Mouse (Mus musculus): Measurements from ENCODE around the gene Cdc5l. TPM values are rescaled to one million over a fixed set of nuclear protein-coding genes. Genes with fewer than 3 reads are reported as not detected.
"Not testable (repeated sequence)": the region's sequence is repeated elsewhere in the genome, so short reads cannot be mapped to it uniquely, and the experiment has no call there.

The Cdc5l gene
- 10 to 100 TPM; 34.2 to 45.1 (median 40.6) TPM for total RNA-seq (2022)

DNA sequence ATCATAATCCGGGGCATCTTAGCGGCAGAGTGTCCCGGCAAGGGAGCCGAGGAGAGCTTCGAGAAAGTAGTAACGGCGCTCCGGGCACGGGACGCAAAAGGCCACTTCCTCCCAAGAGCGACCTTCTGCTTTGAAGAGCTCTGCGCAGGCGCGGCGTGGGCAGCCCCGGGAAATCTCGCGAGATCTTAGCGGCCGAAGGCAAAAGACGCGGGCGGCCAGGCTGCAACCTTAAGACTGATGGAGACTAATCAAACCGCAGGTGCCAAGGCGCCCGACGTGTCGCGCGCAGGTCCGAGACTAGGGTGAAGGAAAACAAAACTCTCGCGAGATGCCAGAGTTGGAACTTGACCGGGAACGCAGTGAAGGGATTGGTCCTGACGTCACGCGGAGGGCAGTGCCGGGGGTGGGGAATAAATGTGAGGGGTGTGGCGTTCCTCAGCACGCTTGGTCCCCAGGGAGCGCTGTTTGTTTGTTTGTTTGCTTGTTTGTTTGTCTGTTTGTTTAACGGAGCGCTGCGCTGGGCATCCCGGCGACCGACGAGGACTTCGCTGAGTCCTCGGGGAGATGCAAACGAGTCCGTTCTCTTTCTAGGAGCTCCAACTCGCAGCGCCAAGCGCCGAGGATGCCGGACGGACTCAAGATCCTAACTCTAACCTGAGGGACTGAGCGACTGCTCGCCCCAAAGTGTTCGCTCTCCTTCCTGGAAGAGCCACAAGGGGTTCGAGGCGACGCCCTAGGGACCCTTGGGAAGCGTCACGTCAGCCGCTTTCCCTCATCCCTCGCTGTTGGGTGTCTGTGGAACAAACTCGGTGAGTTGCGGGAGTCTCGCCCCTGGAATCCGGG, at the start of gene Cdc5l:
Gene Cdc5l (minus strand): TSS at position 319 of the 843 bp plus-strand sequence.
- DNase-seq, result peak; percentile 97

DNA sequence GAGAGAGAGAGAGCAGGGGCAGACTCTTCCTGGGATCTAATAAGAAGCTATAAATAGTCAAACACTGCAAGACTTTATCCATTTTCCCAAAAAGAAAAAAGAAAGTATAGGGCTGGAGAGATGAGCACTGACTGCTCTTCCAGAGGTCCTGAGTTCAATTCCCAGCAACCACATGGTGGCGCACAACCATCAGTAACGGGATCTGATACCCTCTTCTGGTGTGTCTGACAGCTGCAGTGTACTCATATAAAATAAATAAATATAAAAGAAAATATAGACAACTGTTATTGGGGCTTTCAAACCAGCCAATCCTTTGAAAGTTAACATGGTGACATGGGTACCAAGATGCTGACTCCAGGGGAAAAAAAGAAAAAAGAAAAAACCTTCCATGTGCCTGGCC, 46.9 kb upstream of the Cdc5l start:
- no peak for DNase-seq

DNA sequence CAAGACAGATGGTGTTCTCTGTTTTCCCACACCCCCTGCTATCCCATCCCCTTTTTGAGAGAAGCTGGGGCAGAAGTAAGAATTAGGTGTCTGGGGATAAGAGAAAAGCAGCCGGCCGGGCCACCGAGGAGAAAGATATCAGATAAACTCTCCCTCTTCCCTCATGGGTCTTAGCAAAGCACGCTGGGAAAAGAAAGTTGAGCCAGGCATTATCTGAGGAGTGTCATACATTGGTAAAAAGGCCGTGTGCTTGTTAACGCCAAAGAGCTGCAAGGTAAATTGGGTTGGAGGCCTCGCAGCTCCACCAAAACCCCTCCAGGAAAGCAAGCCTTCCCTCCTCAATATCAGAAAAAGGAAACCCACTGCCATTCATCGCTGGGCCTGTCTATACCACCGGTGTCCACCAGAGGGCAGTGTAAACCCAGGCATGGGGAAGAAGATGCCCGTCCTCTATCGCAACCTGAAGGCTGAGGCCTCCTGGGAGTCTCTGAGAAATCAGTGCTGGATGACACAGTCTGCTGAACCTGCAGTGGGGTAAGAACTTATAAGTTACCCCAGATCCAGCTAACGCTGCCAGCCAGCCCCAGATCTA, 44.8 kb upstream of the Cdc5l start:
- DNase-seq, result peak; percentile 37

DNA sequence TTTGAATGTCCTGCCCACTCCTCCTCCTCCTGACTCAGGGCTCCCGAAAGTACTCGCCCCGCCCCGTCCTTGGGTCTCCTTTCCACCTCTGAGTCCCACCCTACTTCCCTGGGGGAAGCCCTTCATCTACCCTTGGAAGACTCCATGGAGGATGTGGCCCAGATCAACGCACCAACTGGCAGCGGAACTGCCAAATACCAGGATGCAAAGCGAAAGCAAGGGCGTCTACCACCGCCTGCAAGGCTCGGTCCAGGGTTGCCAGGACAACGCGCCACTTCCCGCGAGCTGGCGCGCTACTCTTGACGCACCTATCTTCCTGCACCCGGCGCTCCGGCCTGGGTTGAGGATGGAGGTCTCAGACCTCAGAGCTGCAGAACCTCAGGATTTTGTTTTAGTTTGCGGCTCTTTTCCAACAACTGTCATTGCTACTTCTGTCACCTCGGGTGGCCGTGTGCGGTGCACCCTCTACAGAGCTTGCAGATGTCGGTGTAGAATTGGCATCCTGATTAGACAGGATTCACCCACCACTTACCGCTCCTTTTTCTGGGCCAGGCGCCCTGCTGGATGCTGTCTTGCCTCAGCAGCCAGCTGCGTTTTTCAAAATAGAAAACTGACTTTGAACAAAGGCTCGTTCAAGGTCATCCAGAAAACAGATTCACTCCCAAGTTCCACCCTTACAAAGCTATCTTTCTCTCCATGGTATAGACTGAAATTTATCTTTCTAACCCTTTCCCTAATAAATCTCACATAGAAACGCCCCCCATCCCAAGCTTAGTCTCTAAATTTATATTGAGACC, 41.3 kb upstream of the Cdc5l start, which contains the start of gene Spats1:
Gene Spats1 (minus strand): TSS at position 747 of the 797 bp plus-strand sequence.
- peak; percentile 35 for DNase-seq

DNA sequence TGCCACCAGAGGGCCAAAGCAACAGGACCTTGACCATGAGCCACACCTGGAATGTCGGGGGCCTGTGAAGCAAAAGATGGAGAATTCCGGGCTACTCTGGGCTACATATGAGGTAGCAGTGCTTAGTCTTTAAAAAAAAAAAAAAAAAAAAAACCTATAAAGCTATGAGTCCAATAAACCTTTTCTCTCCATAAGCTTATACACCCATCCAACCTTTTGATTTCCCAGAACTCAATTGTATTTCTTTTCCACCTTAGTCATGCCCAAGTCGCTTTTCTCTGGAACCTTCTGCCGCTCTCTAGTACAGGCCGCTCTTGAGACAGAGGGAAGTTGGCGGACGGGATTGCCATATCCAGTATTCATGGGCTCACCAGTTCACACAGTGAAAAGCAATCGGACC, 40.6 kb upstream of the Cdc5l start:
- no peak for DNase-seq

DNA sequence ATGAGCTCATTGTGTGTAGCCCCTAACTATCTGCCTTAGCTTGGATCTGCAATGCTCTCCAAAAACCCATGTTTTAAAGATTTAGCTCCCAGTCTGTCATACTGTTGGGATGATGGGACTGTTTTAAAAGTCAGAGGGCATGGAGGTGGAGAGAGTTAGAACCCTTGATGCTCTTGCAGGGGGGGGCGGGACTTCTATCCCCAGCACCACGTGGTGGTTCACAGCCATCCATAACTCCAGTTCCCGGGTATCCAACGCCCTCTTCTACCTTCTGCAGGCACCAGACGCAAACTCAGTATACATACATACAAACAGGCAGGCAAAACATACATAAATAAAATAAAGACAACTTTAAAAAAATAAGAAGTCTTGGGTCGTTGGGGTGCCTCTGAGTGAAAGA, 40.1 kb upstream of the Cdc5l start:
- no peak for DNase-seq

DNA sequence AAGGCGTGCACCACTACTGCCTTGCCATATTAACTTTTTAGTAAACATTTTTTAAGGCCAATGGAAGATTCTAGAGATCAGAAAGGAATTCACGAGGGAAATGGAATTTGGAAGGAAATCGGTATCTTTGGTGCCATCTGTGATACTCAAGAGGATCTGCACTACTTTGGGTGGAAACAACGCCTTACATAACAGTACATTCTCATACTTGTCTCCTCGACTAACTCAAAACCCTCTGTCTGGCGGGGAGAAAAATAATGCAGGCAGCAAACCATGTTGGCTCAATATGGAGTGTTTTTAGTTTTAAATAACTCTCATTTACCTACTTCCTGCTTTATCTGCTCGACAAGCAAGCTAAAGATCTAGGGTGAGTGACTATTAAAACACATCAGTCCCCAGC, 37.2 kb upstream of the Cdc5l start:
- no peak for DNase-seq

DNA sequence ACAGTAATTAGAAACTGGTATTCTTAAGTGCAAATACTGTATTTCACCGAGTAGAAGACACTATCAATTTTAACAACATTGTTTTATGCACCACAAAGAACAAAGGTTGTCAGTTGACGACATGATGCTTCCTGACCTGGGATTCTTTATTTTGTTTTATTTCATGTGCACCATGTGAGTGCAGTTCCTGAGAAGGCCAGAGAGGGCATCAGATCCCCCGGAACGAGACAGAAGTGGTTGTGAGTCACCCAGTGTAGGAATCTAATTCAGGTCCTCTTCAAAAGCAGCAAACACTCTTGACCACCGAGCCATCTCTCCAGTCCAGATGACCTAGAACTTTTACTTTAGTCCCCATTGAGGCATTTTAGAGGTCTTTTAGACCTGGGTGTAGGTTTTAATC, 34.8 kb upstream of the Cdc5l start:
- no peak for DNase-seq

DNA sequence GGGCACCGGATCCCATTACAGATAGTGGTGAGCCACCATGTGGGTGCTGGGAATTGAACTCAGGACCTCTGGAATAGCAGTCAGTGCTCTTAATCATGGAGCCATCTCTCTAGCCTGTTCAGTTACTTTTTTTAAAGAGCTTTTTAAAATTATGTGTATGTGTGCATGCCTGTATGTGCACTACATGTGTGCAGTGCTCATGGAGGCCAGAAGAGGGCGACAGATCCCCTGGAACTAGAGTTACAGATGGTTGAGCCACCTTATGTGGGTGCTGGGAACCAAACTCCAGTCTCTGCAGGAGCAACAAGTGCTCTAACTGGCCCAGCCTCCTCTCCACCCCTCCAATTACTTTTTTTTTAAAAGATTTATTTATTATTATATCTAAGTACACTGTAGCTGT, 33.2 kb upstream of the Cdc5l start:
- no peak for DNase-seq

DNA sequence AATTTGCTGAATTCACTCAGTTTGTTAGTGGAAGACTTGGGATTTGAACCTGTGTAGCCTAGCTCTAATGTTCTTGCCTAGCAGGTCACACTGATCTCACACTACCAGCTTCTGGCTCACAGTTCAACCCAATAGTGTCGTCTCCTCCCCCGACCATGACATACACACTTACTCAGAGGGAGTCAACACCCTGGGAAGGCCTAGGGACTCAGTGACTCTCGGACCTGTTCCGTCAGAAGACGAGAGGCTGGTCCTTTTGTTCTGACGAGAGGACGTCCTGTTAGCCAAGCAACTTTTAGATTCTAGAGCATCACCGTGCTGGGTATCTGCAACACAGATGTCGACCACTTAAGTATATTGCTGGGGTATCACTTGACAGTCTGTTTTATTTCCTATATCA, 30.7 kb upstream of the Cdc5l start:
- no peak for DNase-seq

DNA sequence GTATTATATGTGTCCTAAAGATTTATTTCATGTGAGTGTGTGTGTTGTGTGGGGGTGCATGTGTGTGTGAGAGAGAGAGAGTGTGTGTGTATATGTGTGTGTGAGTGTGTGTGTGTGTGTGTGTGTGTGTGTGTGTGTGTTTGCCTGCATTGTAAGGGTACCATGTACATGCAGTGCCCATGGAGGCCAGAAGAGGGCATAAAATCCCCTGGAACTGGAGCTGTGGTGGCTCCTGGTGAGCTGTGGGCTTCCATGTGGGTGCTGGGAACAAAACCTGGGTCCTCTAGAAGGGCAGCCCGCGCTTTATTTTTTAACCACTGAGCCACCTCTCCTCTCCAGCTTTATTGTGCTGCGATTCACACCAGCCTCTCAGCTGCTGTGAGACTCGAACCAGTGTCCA, 29.0 kb upstream of the Cdc5l start:
- no peak for DNase-seq

DNA sequence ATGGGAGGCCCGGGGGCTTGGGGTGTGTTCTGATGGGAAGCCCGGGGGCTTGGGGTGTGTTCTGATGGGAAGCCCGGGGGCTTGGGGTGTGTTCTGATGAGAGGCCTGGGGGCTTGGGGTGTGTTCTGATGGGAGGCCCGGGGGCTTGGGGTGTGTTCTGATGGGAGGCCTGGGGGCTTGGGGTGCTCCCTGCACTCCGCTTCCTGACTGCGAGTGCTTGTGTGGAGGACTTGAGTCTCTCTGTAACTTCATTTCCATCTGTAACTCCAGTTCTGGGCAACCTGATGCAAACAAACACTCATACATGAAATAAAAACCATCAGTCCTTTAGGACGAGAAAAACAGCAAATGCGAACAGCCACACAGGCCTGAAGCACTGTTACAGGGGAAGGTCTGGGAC, 25.5 kb upstream of the Cdc5l start:
- DNase-seq, result no peak

DNA sequence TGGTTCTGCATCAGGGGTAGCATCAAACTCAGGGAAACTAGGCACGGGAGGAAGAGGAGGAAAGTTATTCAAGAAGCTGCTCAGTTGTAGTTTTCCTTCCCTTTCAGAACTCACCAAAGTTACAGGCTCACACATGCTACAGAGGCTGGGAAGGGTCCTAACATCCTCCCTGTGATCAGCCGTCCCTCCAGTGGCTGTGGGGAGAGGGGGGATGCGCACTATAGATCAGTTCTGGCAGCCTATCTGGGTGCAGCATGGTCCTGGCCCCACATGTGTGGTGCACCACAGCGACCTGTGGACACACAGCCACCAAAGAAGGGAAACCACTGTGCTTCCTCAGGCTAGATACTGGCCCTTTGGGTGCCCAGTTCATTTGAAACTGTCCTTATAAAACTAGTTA, 25.0 kb upstream of the Cdc5l start:
- no peak for DNase-seq

DNA sequence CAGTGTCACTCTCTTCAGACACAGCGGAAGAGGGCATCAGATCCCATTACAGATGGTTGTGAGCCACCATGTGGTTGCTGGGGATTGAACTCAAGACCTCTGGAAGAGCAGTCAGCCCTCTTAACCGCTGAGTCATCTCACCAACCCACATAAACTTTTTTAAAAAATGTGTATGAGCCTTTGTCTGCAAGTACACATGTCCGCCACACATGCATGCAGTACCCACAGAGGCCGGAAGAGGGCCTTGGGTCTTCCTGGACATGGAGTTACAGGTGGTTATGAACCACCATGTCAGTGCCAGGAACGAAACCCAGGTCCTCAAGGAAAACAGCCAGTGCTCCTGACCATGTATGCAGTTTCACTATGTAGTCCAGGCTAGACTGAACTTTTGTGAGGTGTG, 23.9 kb upstream of the Cdc5l start:
- DNase-seq, result no peak

DNA sequence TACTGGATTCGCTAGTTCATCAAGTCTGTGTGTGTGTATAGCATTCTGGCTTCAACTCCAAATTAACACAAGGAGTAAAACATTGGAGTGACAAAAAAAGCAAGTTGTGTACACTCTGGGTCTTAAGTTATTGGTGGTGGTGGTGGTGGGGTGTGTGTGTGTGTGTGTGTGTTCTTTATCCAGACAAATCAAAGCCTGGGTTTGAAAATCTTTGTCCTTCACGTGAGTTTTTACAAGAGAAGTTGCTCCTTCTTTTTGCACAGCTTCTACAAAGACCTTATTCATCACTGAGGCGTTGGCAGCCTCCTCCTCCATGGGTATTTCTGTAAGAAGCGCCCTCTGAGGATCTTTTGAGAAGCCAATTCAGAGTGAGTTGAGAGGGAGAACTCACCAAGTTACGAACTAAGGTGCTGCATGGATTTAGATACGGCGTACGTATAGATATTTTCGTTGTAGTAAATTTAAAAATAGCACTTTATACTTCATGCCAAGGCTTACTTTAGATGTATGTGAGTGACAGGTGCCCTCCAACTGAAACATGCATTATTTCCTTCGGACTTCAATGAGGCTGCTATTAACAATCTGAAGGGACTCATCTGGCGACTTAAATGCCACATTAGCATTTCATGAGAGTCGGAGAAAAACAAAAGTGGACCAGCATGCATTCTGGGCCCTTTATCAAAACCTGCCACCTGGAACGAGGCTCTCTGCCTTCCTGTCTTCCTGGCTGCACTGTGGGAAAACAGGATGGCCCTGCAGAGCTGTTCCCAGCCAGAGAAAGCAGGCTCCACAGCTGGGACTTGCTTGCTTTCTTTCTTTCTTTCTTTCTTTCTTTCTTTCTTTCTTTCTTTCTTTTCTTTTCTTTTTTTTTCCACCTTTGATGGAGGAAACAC, 23.0 kb upstream of the Cdc5l start:
- DNase-seq, result no peak

DNA sequence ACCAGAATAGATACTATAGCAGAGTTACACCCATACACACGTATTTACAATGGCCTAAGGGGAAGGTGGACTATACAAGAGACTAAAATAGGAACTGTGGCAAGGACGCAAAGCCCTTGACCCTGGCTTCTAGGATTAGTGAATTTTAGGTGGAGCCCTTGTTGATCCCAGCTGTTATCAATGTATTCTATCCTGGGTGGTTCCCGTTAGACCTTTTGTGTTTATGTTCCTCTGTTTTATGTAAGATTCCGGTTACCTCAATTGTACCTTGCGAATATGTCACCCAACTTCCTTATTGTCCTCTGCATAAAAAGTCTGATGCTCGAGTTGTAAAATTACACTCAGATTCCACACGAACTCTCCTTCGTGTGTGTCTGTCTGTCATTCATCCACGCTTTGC, 22.2 kb upstream of the Cdc5l start:
- not testable (repeated sequence) for DNase-seq

DNA sequence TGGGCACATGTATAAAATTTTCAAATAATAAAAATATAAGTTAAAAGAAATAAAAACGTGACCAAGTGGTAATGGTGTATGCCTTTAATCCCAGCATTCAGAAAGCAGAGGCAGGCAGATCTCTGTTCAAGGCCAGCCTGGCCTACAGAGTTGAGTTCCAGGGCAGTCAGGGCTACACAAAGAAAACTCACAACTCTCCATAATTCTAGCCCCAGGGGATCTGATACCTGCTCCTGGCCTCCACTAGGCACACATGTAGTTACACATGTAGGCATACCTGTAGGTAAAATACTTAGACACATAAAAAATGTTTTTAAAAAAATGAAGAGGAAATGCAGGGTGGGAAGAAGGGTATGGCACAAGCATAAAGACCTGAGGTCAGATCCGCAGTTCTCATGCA, 21.3 kb upstream of the Cdc5l start:
- no peak for DNase-seq

DNA sequence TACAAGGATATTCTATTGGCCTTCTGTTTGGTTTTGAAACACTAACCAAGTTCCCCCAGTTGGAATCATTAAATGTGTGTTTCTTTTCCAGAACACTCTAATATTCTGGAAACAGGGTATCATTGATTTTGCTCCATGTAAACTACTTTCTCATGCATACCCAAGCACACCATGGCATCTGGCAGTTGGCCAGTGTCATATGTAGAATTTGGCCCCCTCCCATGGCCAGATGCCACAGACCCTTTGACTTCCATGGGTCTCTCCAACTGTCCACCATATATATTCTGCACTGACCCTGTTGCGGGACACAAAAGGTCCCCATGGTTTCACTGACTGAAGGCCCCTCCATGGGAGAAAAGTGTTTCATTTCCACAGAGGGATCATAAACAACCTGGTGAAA, 18.7 kb upstream of the Cdc5l start:
- no peak for DNase-seq

DNA sequence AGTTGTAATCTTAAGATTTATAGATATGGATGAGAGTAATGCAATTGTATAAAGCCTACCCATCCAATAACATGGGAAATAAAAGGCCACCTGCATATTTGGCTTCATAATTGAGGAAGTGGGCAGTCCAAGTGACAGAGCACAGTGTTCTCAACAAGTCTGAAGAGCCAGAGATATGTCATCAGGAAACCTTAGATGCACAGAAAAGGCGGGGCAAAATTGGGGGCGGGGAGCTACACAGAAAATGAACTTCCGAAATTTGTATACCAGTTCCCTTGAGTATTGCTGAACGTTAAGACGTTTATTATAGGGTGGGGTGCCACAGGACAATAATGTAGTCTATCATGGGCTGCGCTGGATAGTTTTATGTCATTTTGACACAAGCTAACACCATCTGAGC, 16.6 kb upstream of the Cdc5l start:
- no peak for DNase-seq

DNA sequence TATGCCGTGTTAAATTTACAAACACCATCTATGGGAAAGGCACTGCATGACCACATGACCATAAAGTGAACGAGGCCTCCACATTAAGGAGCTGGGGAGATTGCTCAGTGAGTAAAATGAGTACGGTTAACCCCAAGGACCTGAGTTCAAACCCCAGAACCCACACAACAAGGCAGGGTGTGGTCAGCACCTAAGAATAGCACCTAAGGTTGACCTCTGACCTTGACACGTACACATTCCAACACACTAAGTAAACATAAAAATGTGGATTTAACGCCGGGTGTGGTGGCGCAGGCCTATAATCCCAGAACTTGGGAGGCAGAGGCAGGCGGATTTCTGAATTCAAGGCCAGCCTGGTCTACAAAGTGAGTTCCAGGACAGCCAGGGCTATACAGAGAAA, 16.0 kb upstream of the Cdc5l start:
- DNase-seq, result no peak

DNA sequence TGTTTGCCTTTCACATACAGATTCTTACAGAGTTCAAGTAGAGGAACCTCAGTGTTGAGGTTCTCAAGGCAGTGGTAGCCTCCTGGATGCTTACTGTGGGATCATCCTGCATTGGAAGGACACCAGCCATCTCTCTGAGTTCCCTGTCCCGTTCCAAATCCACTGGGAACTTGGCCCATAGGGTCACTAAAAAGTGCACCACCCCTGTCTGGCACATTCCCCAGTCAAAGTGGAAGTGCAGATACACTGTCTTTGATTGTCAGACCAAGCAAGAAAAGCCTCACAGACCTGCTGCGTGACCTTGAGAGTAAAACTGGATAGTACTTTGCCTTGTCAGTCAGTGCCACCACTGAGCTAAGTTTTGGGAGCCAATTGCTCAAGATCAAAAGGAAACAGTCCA, 13.5 kb upstream of the Cdc5l start:
- DNase-seq, result no peak

DNA sequence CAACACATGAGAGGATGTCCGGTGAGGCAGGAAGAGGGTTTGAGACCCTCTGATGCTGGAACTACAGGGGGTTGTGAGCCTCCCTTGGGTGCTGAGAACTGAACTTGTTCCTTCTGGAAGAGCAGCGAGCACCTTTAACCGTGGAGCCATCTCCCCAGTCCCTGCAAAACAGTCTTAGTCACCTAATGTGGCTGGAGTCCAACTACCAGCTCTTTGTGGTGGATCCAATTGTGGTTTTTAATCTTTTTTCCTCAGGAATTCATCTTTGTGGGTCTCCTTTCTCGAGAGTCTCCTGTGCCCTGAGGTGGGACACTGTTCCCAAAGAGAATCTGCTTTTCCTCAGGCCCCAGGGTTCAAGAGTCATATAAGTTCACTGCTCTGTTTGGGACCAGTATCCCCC, 12.4 kb upstream of the Cdc5l start:
- DNase-seq, result no peak

DNA sequence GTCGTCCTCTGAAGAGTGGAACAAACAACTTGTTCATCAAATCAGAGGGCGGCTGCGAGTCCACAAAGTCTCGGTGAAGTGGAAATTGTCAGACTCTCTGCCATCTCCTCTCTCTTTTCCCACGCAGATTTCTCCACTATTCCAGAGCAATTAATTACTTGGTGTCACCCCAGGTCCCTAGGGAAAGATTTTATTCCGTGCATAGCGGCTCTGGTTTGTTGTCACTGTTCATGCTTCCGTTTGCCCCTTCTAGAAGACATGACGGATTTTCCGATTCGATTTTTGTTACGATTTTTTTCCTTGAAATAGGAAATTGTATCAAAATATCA, 689 bp upstream of the Cdc5l start:
- DNase-seq, result no peak

Measured in adrenal gland, adult 8-10 months (tissue).